Mouse (Mus musculus): ENCODE results near the gene Zfp82.
A peak's percentile ranks its signal among the peaks of the same experiment; 100 is the strongest.

Zfp82 gene

DNA sequence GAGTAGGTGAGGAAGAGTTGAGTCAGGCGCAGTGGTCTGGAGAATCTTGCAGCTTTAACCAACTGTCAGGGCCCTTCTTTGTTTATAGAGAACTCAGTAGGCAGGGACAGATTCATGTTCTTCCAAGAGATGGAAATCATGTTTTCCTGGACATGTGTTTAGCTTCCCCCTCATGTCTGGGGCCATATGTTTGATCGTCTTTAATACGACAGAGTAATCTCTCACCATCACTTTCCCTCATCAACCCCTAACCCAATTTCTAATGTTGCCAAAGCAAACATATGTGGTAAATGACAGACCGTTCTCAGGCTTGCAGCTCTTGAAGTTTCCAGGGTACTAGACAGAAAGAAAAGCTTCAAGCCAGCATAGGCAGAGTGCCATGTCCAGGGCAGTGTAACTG lies 24.6 kb downstream of the Zfp82 start:
- no peak for DNase-seq (ENCODE audit: low spot score in 2 of 2)

- DNase-seq (ENCODE audit: low spot score in 2 of 2): no peak
Observed at GRCm38 (mm10) chr7:30044354-30044753, 28.3 kb downstream of the Zfp82 start.

GRCm38 (mm10) chr7:30034331-30034730 lies 38.4 kb downstream of the Zfp82 start:
- no peak for DNase-seq (ENCODE audit: low spot score in 2 of 2)

DNA sequence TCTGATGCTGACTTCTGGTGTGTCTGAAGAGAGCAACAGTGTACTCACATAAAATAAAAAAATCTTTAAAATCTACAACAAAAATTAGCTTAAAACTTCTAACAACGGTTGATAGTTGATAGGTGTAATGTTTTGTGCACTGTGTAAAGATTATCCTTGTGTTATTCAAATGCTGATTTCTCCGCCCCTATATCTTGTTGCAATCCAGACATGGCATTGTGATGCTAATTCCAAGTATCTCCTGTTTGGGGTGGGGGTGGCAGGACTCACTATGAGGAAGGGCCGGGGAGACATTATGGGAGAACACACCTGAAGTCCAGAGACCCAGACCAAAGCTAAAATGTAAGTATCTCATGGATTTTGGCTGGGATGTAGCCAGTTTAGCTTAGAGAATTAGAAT lies 41.3 kb downstream of the Zfp82 start:
- DNase-seq (ENCODE audit: low spot score in 2 of 2): no peak

GRCm38 (mm10) chr7:30030677-30031076 lies 42.0 kb downstream of the Zfp82 start:
- no peak for DNase-seq (ENCODE audit: low spot score in 2 of 2)

- no peak for DNase-seq (ENCODE audit: low spot score in 2 of 2)
Observed at GRCm38 (mm10) chr7:30028572-30028971, 44.1 kb downstream of the Zfp82 start.

DNA sequence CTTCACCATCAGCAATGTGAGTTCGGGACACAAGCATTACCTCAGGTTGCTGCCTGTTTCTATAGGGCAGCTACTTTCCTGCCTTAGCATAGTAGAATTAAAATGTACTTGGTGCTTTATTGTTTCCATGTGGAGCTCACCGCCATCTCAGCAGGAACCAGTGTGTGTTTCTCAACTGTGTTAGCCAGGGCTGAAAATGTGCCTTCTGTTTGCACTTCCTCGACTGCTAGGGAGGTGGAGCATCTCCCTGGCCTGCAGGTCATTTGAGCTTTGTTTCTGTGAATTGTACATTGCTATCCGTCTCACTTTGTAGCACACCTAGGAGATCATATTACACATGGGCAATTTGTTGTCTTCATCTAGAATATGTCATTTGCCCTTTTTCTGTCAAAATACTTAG lies 45.4 kb downstream of the Zfp82 start:
- DNase-seq (ENCODE audit: low spot score in 2 of 2): no peak

- DNase-seq (ENCODE audit: low spot score in 2 of 2): no peak
Observed at GRCm38 (mm10) chr7:30025358-30025757, 47.3 kb downstream of the Zfp82 start.

- no peak for DNase-seq (ENCODE audit: low spot score in 2 of 2)
Observed at GRCm38 (mm10) chr7:30023800-30024199, 48.9 kb downstream of the Zfp82 start.

DNA sequence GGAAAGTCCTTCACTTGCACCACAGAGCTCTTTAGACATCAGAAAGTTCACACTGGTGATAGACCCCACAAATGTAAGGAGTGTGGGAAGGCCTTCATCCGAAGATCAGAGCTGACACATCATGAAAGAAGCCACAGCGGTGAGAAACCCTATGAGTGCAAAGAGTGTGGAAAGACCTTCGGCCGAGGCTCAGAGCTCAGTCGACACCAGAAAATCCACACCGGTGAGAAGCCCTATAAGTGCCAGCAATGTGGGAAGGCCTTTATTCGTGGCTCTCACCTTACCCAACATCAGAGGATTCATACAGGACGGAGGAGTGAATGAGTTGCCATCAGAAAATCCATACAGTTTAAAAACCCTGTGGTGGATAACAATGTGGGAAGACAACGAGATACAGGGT lies 49.4 kb downstream of the Zfp82 start:
- DNase-seq (ENCODE audit: low spot score in 2 of 2): no peak

DNA sequence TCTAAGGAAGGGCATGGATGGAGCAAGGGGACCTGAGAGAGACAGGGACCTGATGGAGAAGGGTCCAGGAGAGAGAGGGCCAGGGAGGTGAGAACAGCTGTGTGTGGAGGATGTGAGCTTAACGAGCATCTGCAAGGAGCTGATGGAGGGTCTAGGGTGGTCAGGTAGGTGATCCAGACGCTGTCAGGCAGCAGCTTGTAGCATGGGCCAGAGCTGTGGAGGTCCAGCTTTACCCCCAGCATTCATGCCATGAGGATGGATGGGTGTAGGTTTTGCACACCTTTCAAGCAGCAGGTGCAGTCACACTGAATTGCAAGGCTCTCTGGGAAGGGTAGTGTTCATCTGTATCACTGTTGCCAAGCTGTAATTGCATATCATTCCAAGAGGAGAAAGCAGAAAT lies 53.2 kb downstream of the Zfp82 start:
- no peak for DNase-seq (ENCODE audit: low spot score in 2 of 2)

DNA sequence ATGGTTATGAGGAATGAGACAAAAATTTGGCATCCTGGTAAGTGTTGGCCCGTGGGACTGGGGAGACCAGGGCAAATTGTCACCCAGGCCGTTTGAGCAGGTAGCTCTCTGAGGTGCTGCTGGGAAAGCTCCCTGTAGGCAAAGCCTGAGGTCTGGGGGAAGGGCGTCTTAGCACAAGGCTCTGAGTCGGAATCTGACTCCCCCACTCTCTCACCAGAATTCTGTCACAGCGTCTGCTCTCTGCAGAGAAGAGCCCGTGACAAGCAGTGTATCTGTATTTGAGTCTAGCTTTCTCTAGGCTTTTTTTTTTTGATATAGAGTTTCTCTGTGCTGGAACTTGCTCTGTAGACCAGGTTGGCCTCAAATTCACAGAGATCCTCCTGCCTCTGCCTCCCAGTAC lies 55.5 kb downstream of the Zfp82 start:
- no peak for DNase-seq (ENCODE audit: low spot score in 2 of 2)

- DNase-seq (ENCODE audit: low spot score in 2 of 2): peak; percentile 67 to 68
Observed at GRCm38 (mm10) chr7:30012956-30013363, 59.7 kb downstream of the Zfp82 start.

DNA sequence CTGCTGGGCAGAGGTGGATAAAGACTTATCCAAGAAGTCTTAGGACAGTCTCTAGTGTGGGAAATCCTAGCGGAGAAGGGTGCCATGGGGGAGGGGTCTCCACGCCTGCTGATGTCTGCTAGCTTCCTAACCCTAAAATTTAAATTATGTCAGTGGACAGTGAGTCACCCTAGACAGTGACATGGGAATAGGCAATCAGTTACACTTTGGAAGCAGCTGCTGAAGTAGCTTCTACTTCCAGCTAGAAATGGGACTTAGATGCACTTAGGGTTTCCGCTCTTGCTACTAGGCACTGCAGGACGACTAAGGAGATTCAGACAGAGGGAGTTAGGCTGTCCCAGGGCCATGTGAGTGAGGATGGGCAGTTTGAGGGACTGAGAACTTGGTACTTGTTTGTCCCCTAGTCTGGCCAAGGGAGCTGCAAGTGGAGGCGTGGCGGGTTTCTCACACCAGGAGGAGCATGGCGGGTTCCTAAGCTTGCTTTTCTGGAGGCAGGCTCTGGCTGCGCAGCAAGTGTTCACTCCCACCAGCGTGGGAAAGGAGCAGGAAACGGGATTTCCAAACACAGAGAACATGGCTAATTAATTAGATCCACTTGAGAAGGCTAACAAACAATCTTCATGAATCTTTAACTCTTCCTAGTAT lies 62.0 kb downstream of the Zfp82 start:
- DNase-seq (ENCODE audit: low spot score in 2 of 2): no peak

- peak; percentile 65 to 76 for DNase-seq (ENCODE audit: low spot score in 2 of 2)
Observed at GRCm38 (mm10) chr7:30009321-30010085, 63.2 kb downstream of the Zfp82 start.

- no peak for DNase-seq (ENCODE audit: low spot score in 2 of 2)
Observed at GRCm38 (mm10) chr7:30008020-30008690, 64.5 kb downstream of the Zfp82 start.

- no peak for DNase-seq (ENCODE audit: low spot score in 2 of 2)
Observed at GRCm38 (mm10) chr7:30007601-30008000, 65.1 kb downstream of the Zfp82 start.

All from right cerebral cortex, postnatal 10 days (tissue).